Mouse (Mus musculus): ENCODE data around the gene Sycp3. TPM values are rescaled to one million over a fixed set of nuclear protein-coding genes. Genes with fewer than 3 reads are reported as not detected.
A peak's percentile ranks its signal among the peaks of the same experiment; 100 is the strongest.

Gene Sycp3
- polyA plus RNA-seq, 1 experiment from 2014 or later, result not detected

DNA sequence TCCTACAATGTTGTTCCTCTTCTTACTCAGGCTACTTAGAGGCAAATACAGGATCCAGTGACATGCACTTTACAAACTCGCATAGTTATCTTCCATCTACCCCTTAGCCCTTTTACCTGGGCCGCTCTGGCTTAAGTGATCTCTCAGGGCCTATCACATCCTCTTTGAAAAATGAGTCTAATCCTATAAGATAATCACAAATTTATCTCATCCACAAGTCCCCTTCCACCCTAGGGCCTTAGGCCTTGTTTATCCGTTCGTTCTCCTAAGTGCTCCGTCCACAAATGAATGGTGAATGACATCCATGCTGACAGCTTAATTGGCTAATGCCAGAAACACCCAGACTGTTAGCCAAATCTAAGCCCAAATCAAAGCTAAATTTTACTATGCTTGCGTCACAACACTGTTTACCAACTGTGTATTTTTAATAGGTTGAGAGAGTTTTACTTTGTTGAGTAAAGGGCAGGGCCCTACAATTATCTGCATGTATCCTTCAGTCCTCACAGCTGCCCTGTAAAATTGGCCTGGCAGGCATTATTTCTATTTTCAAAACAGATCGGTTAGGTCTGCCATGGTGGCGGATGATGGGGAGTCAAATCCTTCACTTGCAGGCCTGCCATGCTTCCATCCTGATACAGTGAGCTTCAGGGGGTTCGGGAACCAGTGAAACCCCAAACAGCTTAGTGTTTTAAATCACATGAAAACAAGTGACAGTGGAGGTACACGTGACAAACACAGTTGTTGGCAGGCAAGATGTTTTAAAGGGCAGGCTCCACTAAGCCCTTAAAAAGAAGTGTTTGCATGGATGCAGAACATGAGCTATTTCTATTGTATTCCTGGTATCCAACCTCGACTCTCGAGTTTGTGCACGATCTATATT, 42.8 kb downstream of the Sycp3 start:
- H3K27me3 ChIP-seq (ENCODE audit: control insufficient read depth, insufficient read depth, low read length), result no peaks in the 10 kb centered on the region

DNA sequence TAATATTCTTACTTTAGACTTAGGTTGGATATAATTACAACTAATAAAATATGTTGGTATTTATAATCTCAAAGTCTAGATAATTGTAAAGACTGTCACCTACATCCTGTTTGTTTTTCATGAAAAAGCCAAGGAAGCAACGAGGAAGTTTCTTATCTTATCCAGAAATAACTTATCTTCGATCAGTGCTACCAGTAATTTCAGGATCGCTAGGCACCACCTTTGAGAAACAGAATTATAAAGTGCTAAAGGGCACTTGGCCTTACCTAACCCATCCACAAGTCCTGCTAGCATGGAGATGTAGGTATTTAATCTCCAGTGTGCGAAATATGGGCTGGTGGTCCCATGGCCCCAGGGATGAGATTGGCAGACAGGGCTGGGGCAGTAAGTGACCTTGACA, 43.5 kb downstream of the Sycp3 start:
- H3K9me3 ChIP-seq (replicated peaks; ENCODE audit: control insufficient read depth, low read length), result no peaks in the 10 kb centered on the region
- peak overlapping the region; percentile 71 for H3K4me2 ChIP-seq (ENCODE audit: low read depth, low read length)
- no peak overlapping the region for H3K27ac ChIP-seq (replicated peaks; ENCODE audit: low read depth, low read length)
- WGBS, result 59% methylated on average over 4 of the region's 4 CpGs
- no peaks in the 10 kb centered on the region; the same call in 1 of the 2 replicates for H3K4me1 ChIP-seq (ENCODE audit: control insufficient read depth, insufficient read depth, low read length)
- peak overlapping the region; percentile 89 for H3K9ac ChIP-seq (replicated peaks; ENCODE audit: low read length)
- no peak; the same call in none of the 2 replicates for ATAC-seq (replicated peaks; ENCODE audit: insufficient number of reproducible peaks, low FRiP score, low TSS enrichment, low read depth)
- H3K36me3 ChIP-seq (replicated peaks; ENCODE audit: control insufficient read depth, insufficient read depth, low read depth, low read length), result no peaks in the 10 kb centered on the region
- no peak for DNase-seq (ENCODE audit: low spot score)
- no peaks in the 10 kb centered on the region for H3K27me3 ChIP-seq (ENCODE audit: control insufficient read depth, insufficient read depth, low read length)
- H3K4me3 ChIP-seq (ENCODE audit: low read depth, low read length), result peak overlapping the region; percentile 70

More for the DNA sequence above, 42.8 kb downstream of the Sycp3 start:
- Histone ChIP-seq H3K36me3 (replicated peaks; ENCODE audit: control insufficient read depth, insufficient read depth, low read depth, low read length) (no peaks in the 10 kb centered on the region), H3K4me1 (ENCODE audit: control insufficient read depth, insufficient read depth, low read length) (no peaks in the 10 kb centered on the region; the same call in 1 of the 2 replicates), H3K27ac (replicated peaks; ENCODE audit: low read depth, low read length) (no peak overlapping the region), H3K9me3 (replicated peaks; ENCODE audit: control insufficient read depth, low read length) (no peaks in the 10 kb centered on the region), H3K9ac (replicated peaks; ENCODE audit: low read length) (no peak overlapping the region), H3K4me2 (ENCODE audit: low read depth, low read length) (no peak overlapping the region), H3K4me3 (ENCODE audit: low read depth, low read length) (no peak overlapping the region)
- ATAC-seq (replicated peaks; ENCODE audit: insufficient number of reproducible peaks, low FRiP score, low TSS enrichment, low read depth), result no peak
- no peak for DNase-seq (ENCODE audit: low spot score)
- WGBS, result 65% methylated on average over 13 of the region's 13 CpGs

DNA sequence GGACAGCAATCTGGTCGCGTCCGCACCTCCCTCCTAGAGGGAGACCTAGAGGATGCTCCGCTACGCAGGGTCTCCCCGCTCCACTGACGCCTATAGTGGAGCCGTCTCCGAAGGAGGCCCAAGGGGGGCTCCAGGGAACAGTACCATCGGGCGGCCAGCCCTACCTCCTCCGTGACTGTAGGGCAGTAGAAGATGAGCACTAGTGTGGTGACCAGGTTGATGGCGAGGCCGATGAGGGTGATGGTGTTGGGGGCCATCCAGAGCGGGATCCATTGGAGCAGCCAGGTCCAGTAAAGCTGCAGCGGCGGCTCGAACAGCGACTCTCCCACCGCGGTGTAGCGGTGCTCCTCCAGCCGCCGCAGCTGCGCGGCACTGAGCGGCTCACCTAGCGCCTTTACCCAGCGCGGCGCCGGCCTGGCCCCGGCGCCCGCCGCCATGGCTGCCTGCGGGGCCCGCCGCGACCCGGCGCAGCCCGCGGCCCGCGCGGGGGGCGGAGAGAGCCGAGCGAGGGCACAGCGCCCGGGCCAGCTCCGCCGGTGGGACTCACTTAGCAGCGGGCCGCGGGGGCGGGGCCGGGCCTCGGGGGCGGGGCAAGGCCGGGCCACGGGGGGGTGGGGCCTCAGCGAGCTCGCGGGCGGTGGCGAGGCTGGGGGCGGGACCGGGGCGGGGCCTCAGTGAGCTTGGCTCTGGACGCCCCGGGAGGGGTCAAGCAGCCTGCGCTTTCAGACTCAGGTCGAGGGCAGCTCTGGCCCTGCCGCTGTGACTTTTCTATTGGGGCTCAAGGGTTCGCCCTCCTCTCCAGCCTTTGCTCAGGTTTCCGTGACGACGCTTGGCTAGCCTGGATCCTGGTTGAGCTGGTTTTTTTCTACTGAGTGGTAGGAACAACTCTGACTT, 44.3 kb downstream of the Sycp3 start, which contains the start of gene Chpt1:
Chpt1 (minus strand) TSS at position 653 of the 894 bp plus-strand sequence.
- no peaks in the 10 kb centered on the region; the same call in 1 of the 2 replicates for H3K4me1 ChIP-seq (ENCODE audit: control insufficient read depth, insufficient read depth, low read length)
- 2% methylated on average over 47 of the region's 80 CpGs for WGBS
- peak; percentile 95 for ATAC-seq (replicated peaks; ENCODE audit: insufficient number of reproducible peaks, low FRiP score, low TSS enrichment, low read depth)
- peak within 1 kb of the TSS; percentile 70 for H3K4me3 ChIP-seq (ENCODE audit: low read depth, low read length)
- 0 out of 2 replicates have a peak within 1 kb of the TSS, but pooled peaks have one; percentile 35 for H3K27ac ChIP-seq (replicated peaks; ENCODE audit: low read depth, low read length)
- no peaks in the 10 kb centered on the region for H3K27me3 ChIP-seq (ENCODE audit: control insufficient read depth, insufficient read depth, low read length)
- peak within 1 kb of the TSS; percentile 89 for H3K9ac ChIP-seq (replicated peaks; ENCODE audit: low read length)
- H3K4me2 ChIP-seq (ENCODE audit: low read depth, low read length), result peak within 1 kb of the TSS; percentile 71
- H3K9me3 ChIP-seq (replicated peaks; ENCODE audit: control insufficient read depth, low read length), result no peaks in the 10 kb centered on the region
- H3K36me3 ChIP-seq (replicated peaks; ENCODE audit: control insufficient read depth, insufficient read depth, low read depth, low read length), result no peaks in the 10 kb centered on the region
- peak; percentile 92 for DNase-seq (ENCODE audit: low spot score)

DNA sequence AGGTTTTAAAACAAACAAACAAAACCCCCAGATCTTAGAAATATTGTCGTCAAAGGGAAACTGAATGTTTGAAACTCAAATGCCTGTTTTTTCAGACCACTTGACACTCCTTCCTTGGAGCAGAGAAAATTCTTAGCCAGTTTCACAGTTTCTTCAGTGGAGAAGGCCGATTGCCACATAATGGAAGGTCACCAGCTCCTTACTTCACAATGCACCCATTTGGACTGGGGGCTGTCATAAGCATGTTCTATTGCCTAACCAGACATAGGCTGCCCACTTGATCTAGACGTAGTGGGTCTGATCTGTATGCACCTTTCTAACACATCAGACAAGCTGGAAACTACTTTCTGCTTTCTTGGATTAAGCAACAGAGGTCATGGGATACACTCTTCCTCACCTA, 45.1 kb downstream of the Sycp3 start:
- no peaks in the 10 kb centered on the region for H3K9me3 ChIP-seq (replicated peaks; ENCODE audit: control insufficient read depth, low read length)
- DNase-seq (ENCODE audit: low spot score), result no peak
- H3K4me3 ChIP-seq (ENCODE audit: low read depth, low read length), result no peak overlapping the region
- no peak overlapping the region for H3K27ac ChIP-seq (replicated peaks; ENCODE audit: low read depth, low read length)
- no peaks in the 10 kb centered on the region; the same call in 1 of the 2 replicates for H3K4me1 ChIP-seq (ENCODE audit: control insufficient read depth, insufficient read depth, low read length)
- WGBS, result 51% methylated on average over 3 of the region's 3 CpGs
- no peak overlapping the region for H3K9ac ChIP-seq (replicated peaks; ENCODE audit: low read length)
- no peaks in the 10 kb centered on the region for H3K27me3 ChIP-seq (ENCODE audit: control insufficient read depth, insufficient read depth, low read length)
- no peaks in the 10 kb centered on the region for H3K36me3 ChIP-seq (replicated peaks; ENCODE audit: control insufficient read depth, insufficient read depth, low read depth, low read length)
- no peak for ATAC-seq (replicated peaks; ENCODE audit: insufficient number of reproducible peaks, low FRiP score, low TSS enrichment, low read depth)
- H3K4me2 ChIP-seq (ENCODE audit: low read depth, low read length), result no peak overlapping the region

DNA sequence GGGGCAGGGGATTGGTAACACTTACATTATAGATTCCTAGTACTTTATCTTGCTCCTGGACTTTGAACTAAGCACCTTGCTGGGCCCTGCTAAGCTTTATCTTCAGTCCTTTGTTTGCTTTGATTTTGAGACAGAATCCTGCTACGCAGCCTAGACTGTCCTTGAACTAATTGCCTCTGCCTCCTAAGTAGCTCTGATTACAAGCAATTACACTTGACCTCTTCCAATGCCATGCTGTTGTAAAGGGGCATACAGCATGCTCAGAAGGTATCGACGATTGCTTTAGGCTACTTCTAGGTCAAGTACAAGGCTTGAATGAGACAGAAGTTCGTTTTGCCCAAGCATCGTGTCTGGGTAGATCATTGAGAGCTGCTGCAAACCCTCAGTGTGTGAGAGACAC, 45.9 kb downstream of the Sycp3 start:
- H3K36me3 ChIP-seq (replicated peaks; ENCODE audit: control insufficient read depth, insufficient read depth, low read depth, low read length), result no peaks in the 10 kb centered on the region
- H3K27ac ChIP-seq (replicated peaks; ENCODE audit: low read depth, low read length), result no peak overlapping the region
- ATAC-seq (replicated peaks; ENCODE audit: insufficient number of reproducible peaks, low FRiP score, low TSS enrichment, low read depth) (no peak), DNase-seq (ENCODE audit: low spot score) (no peak)
- no peak overlapping the region for H3K9ac ChIP-seq (replicated peaks; ENCODE audit: low read length)
- no peaks in the 10 kb centered on the region for H3K27me3 ChIP-seq (ENCODE audit: control insufficient read depth, insufficient read depth, low read length)
- H3K4me2 ChIP-seq (ENCODE audit: low read depth, low read length), result no peak overlapping the region
- H3K4me3 ChIP-seq (ENCODE audit: low read depth, low read length), result no peak overlapping the region
- WGBS, result 37% methylated on average over 5 of the region's 5 CpGs
- no peaks in the 10 kb centered on the region; the same call in 1 of the 2 replicates for H3K4me1 ChIP-seq (ENCODE audit: control insufficient read depth, insufficient read depth, low read length)
- H3K9me3 ChIP-seq (replicated peaks; ENCODE audit: control insufficient read depth, low read length), result no peaks in the 10 kb centered on the region

DNA sequence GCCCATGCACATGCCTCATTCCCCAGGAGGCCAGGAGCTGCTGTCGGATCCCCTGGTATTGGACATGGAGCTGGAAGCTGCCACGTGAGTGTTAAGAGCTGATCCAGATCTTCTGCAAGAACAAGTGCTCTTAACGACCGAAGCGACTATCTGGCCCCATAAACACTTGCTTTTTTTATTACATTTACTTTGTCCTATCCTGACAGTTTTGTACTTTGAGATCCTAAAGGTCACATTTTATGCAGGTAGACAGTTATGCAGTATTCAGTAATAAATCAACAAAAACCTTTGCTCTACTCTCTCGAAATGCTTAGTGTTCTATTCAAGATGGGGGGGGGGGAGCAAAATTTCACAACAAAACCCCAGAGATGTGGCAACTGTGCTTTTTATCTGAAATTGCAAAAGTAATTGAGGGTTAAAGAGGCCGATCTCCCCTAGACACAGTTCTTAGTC, 48.3 kb downstream of the Sycp3 start:
- Histone ChIP-seq H3K4me2 (ENCODE audit: low read depth, low read length) (no peak overlapping the region), H3K9me3 (replicated peaks; ENCODE audit: control insufficient read depth, low read length) (no peaks in the 10 kb centered on the region), H3K9ac (replicated peaks; ENCODE audit: low read length) (no peak overlapping the region), H3K27ac (replicated peaks; ENCODE audit: low read depth, low read length) (no peak overlapping the region), H3K4me3 (ENCODE audit: low read depth, low read length) (no peak overlapping the region), H3K27me3 (ENCODE audit: control insufficient read depth, insufficient read depth, low read length) (no peaks in the 10 kb centered on the region), H3K4me1 (ENCODE audit: control insufficient read depth, insufficient read depth, low read length) (no peaks in the 10 kb centered on the region; the same call in 1 of the 2 replicates), H3K36me3 (replicated peaks; ENCODE audit: control insufficient read depth, insufficient read depth, low read depth, low read length) (no peaks in the 10 kb centered on the region)
- no peak for DNase-seq (ENCODE audit: low spot score)
- no peak for ATAC-seq (replicated peaks; ENCODE audit: insufficient number of reproducible peaks, low FRiP score, low TSS enrichment, low read depth)
- WGBS, result 80% methylated on average over 7 of the region's 7 CpGs

DNA sequence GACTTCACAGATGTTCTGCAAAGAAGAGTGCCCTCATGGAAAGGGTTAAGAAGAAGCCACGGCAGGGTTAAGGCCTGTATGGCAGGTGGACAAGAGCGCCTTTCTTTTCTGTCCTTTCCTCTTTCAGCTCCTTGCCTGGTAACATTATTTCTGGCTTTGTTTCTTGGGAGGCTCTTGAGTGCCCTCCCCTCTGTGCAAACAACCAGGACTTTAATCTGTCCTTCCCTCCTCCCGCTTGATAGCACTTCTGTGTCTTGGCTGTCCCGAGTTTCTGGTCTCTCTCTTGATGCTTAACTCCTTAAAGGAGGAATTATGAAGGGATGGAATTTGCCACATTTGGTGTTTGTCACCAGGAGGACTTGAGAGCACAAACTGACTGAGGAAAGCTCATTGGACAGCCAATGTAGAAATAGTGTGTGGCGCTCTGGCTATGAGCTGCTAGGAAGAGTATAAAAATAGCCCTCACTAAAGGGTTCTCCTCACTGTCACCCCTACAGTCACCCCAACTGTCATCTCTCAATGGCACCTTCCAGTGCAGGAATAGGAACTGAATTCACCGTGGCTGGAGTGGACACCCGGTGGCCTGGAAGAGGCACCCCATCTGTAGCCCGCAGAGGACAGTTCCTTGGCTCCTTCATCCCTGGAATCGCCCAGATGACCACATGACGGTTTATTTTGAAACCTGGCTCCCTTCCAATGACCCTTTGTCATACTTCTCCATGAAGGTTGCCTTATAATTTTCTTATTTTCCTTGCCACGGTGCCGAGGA, 51.3 kb downstream of the Sycp3 start:
- 75% methylated on average over 12 of the region's 12 CpGs for WGBS
- no peak for ATAC-seq (replicated peaks; ENCODE audit: insufficient number of reproducible peaks, low FRiP score, low TSS enrichment, low read depth)
- Histone ChIP-seq H3K9ac (replicated peaks; ENCODE audit: low read length) (no peak overlapping the region), H3K27me3 (ENCODE audit: control insufficient read depth, insufficient read depth, low read length) (no peaks in the 10 kb centered on the region), H3K27ac (replicated peaks; ENCODE audit: low read depth, low read length) (no peak overlapping the region), H3K4me3 (ENCODE audit: low read depth, low read length) (no peak overlapping the region), H3K4me1 (ENCODE audit: control insufficient read depth, insufficient read depth, low read length) (no peaks in the 10 kb centered on the region), H3K36me3 (replicated peaks; ENCODE audit: control insufficient read depth, insufficient read depth, low read depth, low read length) (no peaks in the 10 kb centered on the region), H3K4me2 (ENCODE audit: low read depth, low read length) (no peak overlapping the region), H3K9me3 (replicated peaks; ENCODE audit: control insufficient read depth, low read length) (no peaks in the 10 kb centered on the region)
- DNase-seq (ENCODE audit: low spot score), result no peak
